In the genomic region with DNA sequence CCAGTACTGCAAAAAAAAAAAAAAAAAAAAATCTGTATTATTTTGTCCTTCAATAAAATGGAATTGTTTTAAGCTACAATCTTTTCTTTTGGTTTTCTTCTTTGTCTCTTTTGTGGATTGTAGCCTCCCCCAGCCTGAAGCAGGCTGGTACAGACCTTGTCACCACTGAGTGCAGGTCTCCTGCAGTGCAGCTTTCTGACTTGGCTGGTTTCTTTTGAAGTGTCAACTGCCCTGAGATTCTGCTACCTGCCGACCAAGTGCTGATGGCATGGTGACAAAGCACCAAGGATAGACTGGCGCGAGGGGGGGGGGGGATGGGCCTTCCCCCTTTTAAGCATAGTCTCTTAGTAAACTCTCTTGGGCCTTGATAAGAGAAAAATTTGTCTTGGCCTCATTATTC, we compare ENCODE assay signal across 27 mouse cellular contexts.
"Had no signal": no experiment of that assay in that cellular context is flagged by ENCODE, and none has a peak within 500 bp of the region (broad histone marks: within the 10 kb centered on the region; RNA-seq: fewer than 3 reads in every experiment).

No protein-coding gene starts in this region.

- H3K27ac ChIP-seq: heart, adult 2 months; heart, embryonic 13.5 days; heart, embryonic 15.5 days; hindbrain, embryonic 13.5 days; hindbrain, embryonic 15.5 days; hindbrain, postnatal 0 days; kidney, embryonic 15.5 days; kidney, postnatal 0 days; limb, embryonic 13.5 days; limb, embryonic 15.5 days; liver, embryonic 12.5 days; liver, embryonic 14.5 days had no signal

- ATAC-seq: hindbrain, postnatal 0 days; intestine, embryonic 16.5 days; liver, embryonic 12.5 days had no signal

- H3K27me3 ChIP-seq: heart, embryonic 13.5 days; heart, embryonic 15.5 days; hindbrain, embryonic 13.5 days; hindbrain, embryonic 15.5 days; kidney, embryonic 15.5 days; limb, embryonic 13.5 days; limb, embryonic 15.5 days; liver, embryonic 12.5 days had no signal

- H3K4me1 ChIP-seq: heart, embryonic 13.5 days; heart, embryonic 15.5 days; hindbrain, embryonic 13.5 days; hindbrain, embryonic 15.5 days; limb, embryonic 13.5 days; limb, embryonic 15.5 days; liver, embryonic 12.5 days had no signal

- DNase-seq: gastrocnemius, postnatal 14 days; gastrocnemius, postnatal 36 days; heart, adult 11 months; heart, adult 2 months; heart, postnatal 14 days; heart, postnatal 36 days; kidney, adult 11 months; kidney, adult 2 months; kidney, adult 9 months; kidney, postnatal 14 days; kidney, postnatal 36 days; layer of hippocampus, adult 9-11 months; layer of hippocampus, postnatal 36 days; left cerebral cortex, postnatal 4 days; lung, adult 18-20 months had no signal

- H3K4me3 ChIP-seq: heart, adult 2 months; heart, embryonic 13.5 days; heart, embryonic 15.5 days; hindbrain, embryonic 13.5 days; hindbrain, embryonic 15.5 days; kidney, embryonic 15.5 days; limb, embryonic 13.5 days; limb, embryonic 15.5 days; liver, embryonic 12.5 days had no signal
